In genomic region chr9:110955962-110956361, GRCm38 (mm10) we compare ENCODE assay signal across 26 mouse cellular contexts. TPM values are rescaled to one million over a fixed set of nuclear protein-coding genes. Genes with fewer than 3 reads are reported as not detected.
DNase-seq lines count a peak whose midpoint lies in the region; TF ChIP-seq lines count a peak whose summit lies in the region.
"Had no signal": no experiment of that assay in that cellular context is flagged by ENCODE, and none has a peak within 500 bp of the region (broad histone marks: within the 10 kb centered on the region; RNA-seq: fewer than 3 reads in every experiment).

No protein-coding gene starts in this region.

- peaks cover 5% of the 10 kb centered on the region for H3K4me1 ChIP-seq in heart, adult 2 months (ENCODE audit: control insufficient read depth, insufficient read depth, low read length)
- peaks cover 21% of the 10 kb centered on the region for H3K4me1 ChIP-seq in heart, embryonic 10.5 days
- H3K4me1 ChIP-seq: embryonic facial prominence, embryonic 12.5 days had no signal

- H3K4me3 ChIP-seq in heart, adult 2 months: no peak overlapping the region
- no peak overlapping the region for H3K4me3 ChIP-seq in heart, embryonic 10.5 days
- H3K4me3 ChIP-seq: embryonic facial prominence, embryonic 12.5 days; forebrain, embryonic 15.5 days; hindbrain, embryonic 13.5 days had no signal

- 0 out of 2 replicates have a peak, but pooled peaks have one; percentile 10 for TF ChIP-seq POLR2A in heart, adult 2 months (IDR thresholded peaks at IDR 0.05; ENCODE audit: insufficient read depth, low read depth, low read length)

- peak; percentile 58 for DNase-seq in gastrocnemius, adult 18-20 months (ENCODE audit: low spot score)
- DNase-seq in gastrocnemius, postnatal 14 days: no peak
- DNase-seq in heart, adult 2 months: peak in 1 of 2 experiments; percentile 76
- DNase-seq in heart, embryonic 10.5 days (ENCODE audit: low spot score): no peak
- DNase-seq in heart, postnatal 10 days: peak; percentile 69 to 72
- DNase-seq in skeletal muscle tissue, adult 2 months (ENCODE audit: low read depth, low spot score): peak; percentile 33
- DNase-seq in ovary, postnatal 36 days (ENCODE audit: low spot score): no peak
- DNase-seq in thymus, postnatal 4 days: no peak
- DNase-seq: adrenal gland, postnatal 14 days; B cell, adult 2 months; cerebellum, adult 11-12 months; cerebellum, adult 9-10 months; cerebellum, postnatal 25 days; kidney, adult 11 months had no signal

- H3K36me3 ChIP-seq in heart, adult 2 months (ENCODE audit: control insufficient read depth, insufficient read depth, low read length): peaks cover 2% of the 10 kb centered on the region; the same call in 1 of the 2 replicates
- H3K36me3 ChIP-seq in heart, embryonic 10.5 days: no peaks in the 10 kb centered on the region
- H3K36me3 ChIP-seq: embryonic facial prominence, embryonic 12.5 days; forebrain, embryonic 15.5 days; hindbrain, embryonic 13.5 days had no signal

- no peaks in the 10 kb centered on the region for H3K9me3 ChIP-seq in heart, embryonic 10.5 days
- H3K9me3 ChIP-seq: embryonic facial prominence, embryonic 12.5 days; forebrain, embryonic 15.5 days; hindbrain, embryonic 13.5 days had no signal

- TF ChIP-seq EP300 in heart, adult 2 months (IDR thresholded peaks at IDR 0.05; ENCODE audit: insufficient read depth, low read depth, low read length): peak; percentile 95

- H3K27me3 ChIP-seq in heart, adult 2 months (ENCODE audit: control insufficient read depth, insufficient read depth, low read length): no peaks in the 10 kb centered on the region
- H3K27me3 ChIP-seq in heart, embryonic 10.5 days (ENCODE audit: insufficient read depth, poor library complexity, severe bottlenecking): peaks cover 23% of the 10 kb centered on the region; the same call in 1 of the 2 replicates

- peak overlapping the region; percentile 93 for H3K27ac ChIP-seq in heart, adult 2 months
- no peak overlapping the region for H3K27ac ChIP-seq in heart, embryonic 10.5 days
- H3K27ac ChIP-seq: embryonic facial prominence, embryonic 12.5 days; forebrain, embryonic 15.5 days; hindbrain, embryonic 13.5 days; hindbrain, postnatal 0 days had no signal

- intact Hi-C loops in gastrocnemius, postnatal 14 days (cut with DNase I; ENCODE audit: low total_unique reads): no loop called here
- intact Hi-C loops in heart, adult 2 months (cut with DNase I): no loop called here
- intact Hi-C loops in heart, postnatal 10 days (cut with DNase I): loop anchor here (2.0 kb wide), 2 partner anchors 33 to 77 kb away; partner anchors contain the start of gene Als2cl

- H3K79me2 ChIP-seq in heart, adult 2 months (replicated peaks; ENCODE audit: control insufficient read depth, insufficient read depth, low read length): no peaks in the 10 kb centered on the region

- H3K9ac ChIP-seq in heart, adult 2 months (ENCODE audit: low read depth, low read length): peak overlapping the region; percentile 52; the same call in 1 of the 2 replicates
- H3K9ac ChIP-seq: embryonic facial prominence, embryonic 12.5 days; forebrain, embryonic 15.5 days; hindbrain, embryonic 13.5 days had no signal

- TF ChIP-seq CTCF in heart, adult 2 months (IDR thresholded peaks at IDR 0.05): no peak

- 59% methylated on average over 6 of the region's 6 CpGs for WGBS in heart, adult 2 months
- 86% methylated on average over 6 of the region's 6 CpGs for WGBS in heart, embryonic 10.5 days

RNA-seq across cellular contexts. Expression of gene Lrrc2, which starts 4.6 kb away (rescaled TPM):
- total RNA-seq in gastrocnemius, adult 18-20 months (2021): 100 to 1,000 TPM in 1 of 2 experiments, 10 to 100 TPM in 1; 82.8 to 112 TPM
- 10 to 100 TPM; 23.7 to 24.1 TPM for total RNA-seq in gastrocnemius, postnatal 14 days (2021)
- 100 to 1,000 TPM; 223 to 289 TPM for total RNA-seq in heart, adult 2 months (2021)
- polyA plus RNA-seq in heart, adult 2 months (2012; rRNA removed): 57.3 and 69.4 TPM in 2 replicates
- polyA plus RNA-seq in heart, embryonic 10.5 days (2016; fragmentation: Nextera tagmentation; extraction: Ambion mirVana): 0.68 and 1.3 TPM in 2 replicates
- 10 to 100 TPM; 39.8 to 49.0 TPM for total RNA-seq in heart, postnatal 10 days (2021)
- total RNA-seq: MEL had no signal

RNA-seq across cellular contexts. Expression of gene Tdgf1, which starts 10.0 kb away (rescaled TPM):
- total RNA-seq in gastrocnemius, adult 18-20 months (2021): not detected
- total RNA-seq in gastrocnemius, postnatal 14 days (2021): not detected
- not detected for total RNA-seq in heart, adult 2 months (2021)
- not detected in 2 replicates for polyA plus RNA-seq in heart, adult 2 months (2012; rRNA removed)
- 0.51 and 1.3 TPM in 2 replicates for polyA plus RNA-seq in heart, embryonic 10.5 days (2016; fragmentation: Nextera tagmentation; extraction: Ambion mirVana)
- total RNA-seq in heart, postnatal 10 days (2021): not detected
- total RNA-seq: adrenal gland, postnatal 14 days; gastrocnemius, postnatal 36 days; hematopoietic stem cell, adult 5-6 weeks; hindbrain, postnatal 0 days; MEL had no signal
- polyA plus RNA-seq: embryonic facial prominence, embryonic 12.5 days; forebrain, embryonic 11.5 days; forebrain, embryonic 15.5 days; heart, embryonic 14.5 days; intestine, embryonic 14.5 days had no signal

RNA-seq across cellular contexts. Expression of gene Rtp3, which starts 34.4 kb away (rescaled TPM):
- 1 to 10 TPM in 1 of 2 experiments, under 1 TPM in 1; 0.94 to 2.4 TPM for total RNA-seq in gastrocnemius, adult 18-20 months (2021)
- total RNA-seq in gastrocnemius, postnatal 14 days (2021): 1 to 10 TPM; 1.2 to 1.3 TPM
- total RNA-seq in heart, adult 2 months (2021): 1 to 10 TPM; 3.5 to 3.8 TPM
- polyA plus RNA-seq in heart, adult 2 months (2012; rRNA removed): 7.9 and 12.4 TPM in 2 replicates
- 0.15 TPM in 1 of 2 replicates, not detected in the other for polyA plus RNA-seq in heart, embryonic 10.5 days (2016; fragmentation: Nextera tagmentation; extraction: Ambion mirVana)
- 1 to 10 TPM; 2.4 to 2.8 TPM for total RNA-seq in heart, postnatal 10 days (2021)
- total RNA-seq: hematopoietic stem cell, adult 5-6 weeks; MEL had no signal
- polyA plus RNA-seq: CD4-positive, CD25-positive, alpha-beta regulatory T cell, adult 4 months; embryonic facial prominence, embryonic 12.5 days; forebrain, embryonic 11.5 days; forebrain, embryonic 15.5 days; heart, embryonic 14.5 days; hindbrain, embryonic 13.5 days; hindbrain, postnatal 0 days had no signal

RNA-seq across cellular contexts. Expression of gene Fam240a, which starts 39.3 kb away (rescaled TPM):
- 1 to 10 TPM; 1.2 TPM for total RNA-seq in gastrocnemius, adult 18-20 months (2021)
- 1 to 10 TPM in 1 of 2 experiments, under 1 TPM in 1; 0.78 to 2.6 TPM for total RNA-seq in gastrocnemius, postnatal 14 days (2021)
- total RNA-seq in heart, adult 2 months (2021): not detected
- polyA plus RNA-seq in heart, adult 2 months (2012; rRNA removed): not detected in 2 replicates
- polyA plus RNA-seq in heart, embryonic 10.5 days (2016; fragmentation: Nextera tagmentation; extraction: Ambion mirVana): not detected in 2 replicates
- total RNA-seq in heart, postnatal 10 days (2021): not detected
- total RNA-seq: adrenal gland, postnatal 14 days; hematopoietic stem cell, adult 5-6 weeks; hindbrain, postnatal 0 days; MEL had no signal
- polyA plus RNA-seq: cortical plate, adult 2 months; embryonic facial prominence, embryonic 12.5 days; forebrain, embryonic 11.5 days; forebrain, embryonic 15.5 days; heart, embryonic 14.5 days; hindbrain, embryonic 13.5 days; hindbrain, postnatal 0 days; intestine, embryonic 14.5 days had no signal

Comparison
In these comparisons a context has a peak if more than half of its experiments do, and no peak if none do; other contexts are left out.
1. DNase-seq: peak in gastrocnemius, adult 18-20 months (single experiment), heart, postnatal 10 days (2 of 2) and skeletal muscle tissue, adult 2 months (single experiment); none in gastrocnemius, postnatal 14 days (single experiment), heart, embryonic 10.5 days (single experiment), ovary, postnatal 36 days (single experiment) and thymus, postnatal 4 days (single experiment).